Mouse (Mus musculus) neural tube, embryonic 12.5 days (tissue): Measurements from ENCODE around the gene Dhdds. TPM values are rescaled to one million over a fixed set of nuclear protein-coding genes. Genes with fewer than 3 reads are reported as not detected.

ENCODE experiments used
- ATAC-seq: fragments of 200-750 bp; cut with Nextera tagmentation; 2 replicates; pipeline ENCODE4 v1.8.0; 2017; ENCODE audit warnings: low read depth, mild to moderate bottlenecking, moderate TSS enrichment, moderate library complexity; ENCODE audit not compliant: low FRiP score
- H3K27ac ChIP-seq: fragments of 300-500 bp; sonication (generic); 2 replicates; pipeline ENCODE4 v1.5.1; 2016
- H3K27me3 ChIP-seq: fragments of 300-500 bp; sonication (generic); replicated peaks from 2 replicates; pipeline ENCODE4 v1.6.1; 2016; ENCODE audit warnings: mild to moderate bottlenecking
- H3K36me3 ChIP-seq: fragments of 300-500 bp; sonication (generic); 2 replicates; pipeline ENCODE4 v1.6.1; 2016; ENCODE audit warnings: mild to moderate bottlenecking
- H3K4me1 ChIP-seq: fragments of 300-500 bp; sonication (generic); 2 replicates; pipeline ENCODE4 v1.6.1; 2016
- H3K4me2 ChIP-seq: fragments of 300-500 bp; sonication (generic); replicated peaks from 2 replicates; pipeline ENCODE4 v1.6.1; 2016; ENCODE audit warnings: mild to moderate bottlenecking
- H3K4me3 ChIP-seq: fragments of 300-500 bp; sonication (generic); 2 replicates; pipeline ENCODE4 v1.5.1; 2016
- H3K9ac ChIP-seq: fragments of 300-500 bp; sonication (generic); 2 replicates; pipeline ENCODE4 v1.6.1; 2016; ENCODE audit warnings: mild to moderate bottlenecking
- H3K9me3 ChIP-seq: fragments of 300-500 bp; sonication (generic); 2 replicates; pipeline ENCODE4 v1.6.1; 2016; ENCODE audit warnings: mild to moderate bottlenecking
- WGBS: fragments of 180-500 bp; shearing (Covaris S2); methylation state at CpG from one replicate; pipeline ENCODE4 v1.1.7; 2016; 5-methylcytosine and 5-hydroxymethylcytosine counted together
- polyA plus RNA-seq: library from polyadenylated mRNA; unstranded; fragments of >200 nt; fragmentation: Nextera tagmentation; extraction: Ambion mirVana; gene quantifications from 2 replicates; pipeline ENCODE4 v1.2.1, GENCODE M21; 2016

Dhdds gene
- polyA plus RNA-seq, 1 experiment from 2014 or later, result 42.7 TPM

DNA sequence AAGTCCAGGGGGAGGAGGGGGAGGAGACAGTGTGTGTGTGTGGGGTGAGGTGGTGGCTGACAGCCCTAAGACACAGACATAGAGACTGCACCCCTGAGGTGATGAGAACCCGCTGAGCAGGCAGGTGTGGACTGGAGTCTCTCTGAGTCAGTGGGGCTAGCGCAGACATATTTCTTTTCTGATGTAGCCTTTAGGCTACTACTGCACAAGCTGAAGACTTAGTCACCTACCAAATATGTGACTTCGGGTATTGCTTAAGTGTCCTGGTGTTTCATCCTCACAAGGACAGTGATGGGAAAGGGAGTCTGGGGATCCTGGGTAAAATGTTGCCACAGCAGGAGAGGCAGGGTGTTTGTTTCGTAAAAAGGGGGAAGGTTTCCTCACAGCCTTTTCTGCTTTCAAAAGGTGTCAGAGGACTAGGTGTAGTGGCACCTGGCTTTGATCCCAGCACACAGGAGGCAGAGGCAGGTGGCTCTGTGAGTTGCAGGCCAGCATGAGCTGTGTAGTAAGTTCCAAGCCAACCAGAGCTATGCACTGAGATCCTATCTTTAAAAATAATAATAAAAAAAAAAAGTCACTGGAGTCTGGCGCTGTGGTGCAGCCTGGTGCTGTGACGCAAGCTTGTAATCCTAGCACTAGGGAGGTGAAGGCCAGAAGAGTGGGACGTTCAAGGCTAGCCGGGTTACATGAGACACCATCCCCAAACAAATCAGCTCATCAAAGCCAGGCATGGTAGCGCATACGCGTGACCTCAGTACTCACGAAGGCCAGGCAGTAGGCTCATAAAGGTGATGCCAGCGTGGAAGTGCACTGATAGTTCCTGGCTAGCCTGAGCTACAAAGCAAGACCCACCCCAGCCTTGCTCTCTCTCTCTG is 60.1 kb downstream of the Dhdds start:
- H3K9ac ChIP-seq, result no peak overlapping the region
- no peaks in the 10 kb centered on the region for H3K36me3 ChIP-seq
- no peak for ATAC-seq
- WGBS, result 88% methylated on average over 13 of the region's 13 CpGs
- H3K4me3 ChIP-seq, result no peak overlapping the region
- H3K9me3 ChIP-seq, result no peaks in the 10 kb centered on the region
- no peak overlapping the region for H3K27ac ChIP-seq
- H3K27me3 ChIP-seq, result no peaks in the 10 kb centered on the region
- no peaks in the 10 kb centered on the region for H3K4me1 ChIP-seq
- no peak overlapping the region for H3K4me2 ChIP-seq

DNA sequence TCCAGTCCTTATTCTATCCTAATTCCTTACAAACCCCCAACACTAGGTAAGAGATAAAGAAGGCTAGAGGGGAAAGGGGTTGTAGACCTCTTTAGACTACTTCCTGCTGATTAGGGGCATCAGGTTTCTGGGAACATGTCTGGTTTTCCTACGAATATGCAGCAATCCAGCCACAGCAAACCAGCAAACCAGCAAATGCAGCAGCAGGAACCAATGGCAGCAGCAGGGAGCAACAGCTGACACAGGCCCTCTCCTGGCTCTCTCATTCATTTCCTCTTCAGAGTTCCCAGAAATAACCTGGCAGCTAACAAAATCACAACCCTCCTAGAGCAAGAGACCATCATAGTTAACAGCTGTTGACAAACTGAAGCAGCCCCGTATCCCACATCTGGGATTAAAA is 62.6 kb downstream of the Dhdds start:
- Histone ChIP-seq H3K4me2 (no peak overlapping the region), H3K36me3 (no peaks in the 10 kb centered on the region), H3K4me3 (no peak overlapping the region), H3K9ac (no peak overlapping the region), H3K27ac (no peak overlapping the region), H3K27me3 (no peaks in the 10 kb centered on the region), H3K4me1 (no peaks in the 10 kb centered on the region), H3K9me3 (no peaks in the 10 kb centered on the region)
- 62% methylated on average over 2 of the region's 2 CpGs for WGBS
- no peak for ATAC-seq

DNA sequence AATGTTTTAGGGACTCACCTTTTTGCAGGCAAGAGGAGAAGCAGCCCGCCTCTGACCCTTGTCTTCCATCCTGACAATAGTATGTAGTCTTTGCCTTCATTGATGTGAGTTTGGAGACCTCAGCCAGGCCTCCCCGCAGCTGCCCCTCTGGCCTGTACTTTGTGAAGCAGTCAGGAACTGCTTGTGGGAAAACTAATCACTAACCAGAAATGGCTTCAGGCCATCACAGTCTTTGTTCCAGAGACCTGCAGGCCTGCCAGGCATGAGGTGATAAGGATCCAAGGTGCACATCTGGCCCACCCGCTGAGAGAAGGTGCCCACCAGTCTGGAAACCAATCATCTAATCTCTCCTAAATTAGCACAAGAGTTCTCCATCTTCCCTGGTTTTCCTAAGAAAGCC is 68.9 kb downstream of the Dhdds start:
- no peak for ATAC-seq
- Histone ChIP-seq H3K27ac (no peak overlapping the region), H3K4me1 (no peaks in the 10 kb centered on the region), H3K9me3 (no peaks in the 10 kb centered on the region), H3K4me2 (no peak overlapping the region), H3K4me3 (no peak overlapping the region), H3K36me3 (no peaks in the 10 kb centered on the region), H3K27me3 (no peaks in the 10 kb centered on the region), H3K9ac (no peak overlapping the region)
- 85% methylated on average over 3 of the region's 3 CpGs for WGBS

DNA sequence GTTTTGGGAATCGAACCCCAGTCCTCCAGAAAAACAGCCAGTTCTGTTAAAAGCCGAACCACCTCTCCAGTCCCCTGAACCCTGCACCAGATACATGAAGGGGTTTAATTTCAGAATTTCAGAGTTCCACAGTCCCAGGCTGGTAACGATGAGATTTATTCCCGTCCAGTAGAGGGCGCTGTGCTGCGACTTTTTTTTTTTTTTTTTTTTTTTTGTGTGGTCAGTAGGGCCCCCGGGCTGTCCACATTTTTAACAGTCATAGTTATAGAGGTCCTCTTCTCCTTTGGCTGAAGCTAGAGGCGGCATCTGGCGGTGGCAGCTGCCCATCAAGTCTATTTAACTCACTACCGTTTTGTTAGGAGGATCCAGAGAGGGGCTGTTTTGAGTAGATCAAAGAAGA is 69.4 kb downstream of the Dhdds start:
- Histone ChIP-seq H3K4me2 (no peak overlapping the region), H3K4me1 (no peaks in the 10 kb centered on the region), H3K36me3 (no peaks in the 10 kb centered on the region), H3K9me3 (no peaks in the 10 kb centered on the region), H3K27ac (no peak overlapping the region), H3K27me3 (no peaks in the 10 kb centered on the region), H3K9ac (no peak overlapping the region), H3K4me3 (no peak overlapping the region)
- no peak for ATAC-seq
- 17% methylated on average over 10 of the region's 10 CpGs for WGBS

DNA sequence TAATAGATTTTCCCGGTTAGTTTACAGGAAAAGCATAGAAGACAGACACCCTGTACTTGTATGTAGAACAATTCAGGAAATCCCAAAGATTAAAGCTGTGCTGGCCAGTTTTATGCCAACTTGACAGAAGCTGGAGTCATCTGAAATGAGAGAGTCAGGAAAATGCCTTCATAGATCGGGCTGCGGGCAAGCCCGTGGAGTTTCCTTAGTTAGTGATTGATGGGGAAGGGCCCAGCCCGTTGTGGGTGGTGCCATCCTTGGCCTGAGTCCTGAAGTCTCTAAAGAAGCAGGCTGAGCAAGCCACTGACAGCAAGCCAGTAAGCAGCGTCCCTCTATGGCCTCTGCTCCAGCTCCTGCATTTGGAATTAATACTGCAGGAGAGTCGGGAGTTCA is 71.4 kb downstream of the Dhdds start:
- no peak for ATAC-seq
- Histone ChIP-seq H3K27ac (no peak overlapping the region), H3K9ac (no peak overlapping the region), H3K4me2 (no peak overlapping the region), H3K36me3 (no peaks in the 10 kb centered on the region), H3K9me3 (no peaks in the 10 kb centered on the region), H3K4me3 (no peak overlapping the region), H3K27me3 (no peaks in the 10 kb centered on the region), H3K4me1 (no peaks in the 10 kb centered on the region)
- WGBS, result 38% methylated on average over 7 of the region's 7 CpGs

DNA sequence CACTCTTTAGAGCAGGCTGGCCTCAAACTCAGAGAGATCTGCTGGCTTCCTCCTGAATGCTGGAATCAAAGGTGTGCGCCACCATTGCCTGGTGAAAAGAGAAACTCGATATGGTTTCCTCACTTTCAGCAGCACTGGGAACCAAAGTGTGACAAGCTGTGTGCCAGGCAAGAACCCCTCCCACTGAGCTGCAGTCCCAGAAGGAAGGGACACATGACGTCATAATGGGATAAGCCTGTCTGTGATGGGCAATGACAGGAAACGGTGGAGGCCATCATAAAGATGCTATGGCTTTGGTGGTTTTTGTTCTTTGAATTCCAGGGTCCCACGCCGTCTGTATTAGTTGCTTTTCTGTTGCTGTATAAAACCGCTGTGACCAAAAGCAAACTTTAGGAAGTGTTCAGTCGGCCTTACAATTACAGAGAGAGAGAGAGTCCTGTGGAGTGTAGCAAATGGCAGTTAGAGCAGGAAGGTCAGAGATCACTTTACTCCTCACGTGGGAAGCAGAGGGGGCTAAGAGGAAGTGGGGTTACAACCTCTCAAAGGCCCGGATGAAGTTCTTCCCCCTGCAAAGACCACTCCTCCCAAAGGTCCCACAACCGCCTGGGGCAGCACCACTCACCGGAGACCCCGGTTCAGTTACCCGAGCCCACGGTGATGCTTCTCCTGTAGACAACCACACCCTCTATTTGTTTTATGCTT is 72.0 kb downstream of the Dhdds start:
- 57% methylated on average over 15 of the region's 15 CpGs for WGBS
- Histone ChIP-seq H3K4me1 (no peaks in the 10 kb centered on the region), H3K9me3 (no peaks in the 10 kb centered on the region), H3K27ac (no peak overlapping the region), H3K4me3 (no peak overlapping the region), H3K4me2 (no peak overlapping the region), H3K36me3 (no peaks in the 10 kb centered on the region), H3K9ac (no peak overlapping the region), H3K27me3 (no peaks in the 10 kb centered on the region)
- ATAC-seq, result no peak

DNA sequence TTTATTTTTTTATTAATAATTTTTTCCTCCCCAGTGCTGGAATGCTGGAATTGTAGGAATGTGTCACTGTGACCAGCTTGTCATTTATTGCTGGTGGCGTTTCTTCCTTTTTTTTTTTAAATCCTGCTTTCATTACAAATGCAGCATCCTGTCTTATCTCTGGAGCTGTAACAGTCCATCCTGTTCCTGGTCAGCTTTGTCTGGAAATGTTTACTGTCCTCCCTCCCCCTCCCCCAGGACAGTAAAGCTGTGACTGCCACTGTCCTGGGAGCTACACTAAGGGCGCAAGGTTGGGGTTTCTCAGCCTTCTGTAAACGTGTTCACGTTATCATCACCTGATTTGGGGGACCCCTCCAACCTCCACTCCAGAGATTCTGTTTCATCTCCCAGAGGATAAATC is 75.5 kb downstream of the Dhdds start:
- no peaks in the 10 kb centered on the region for H3K36me3 ChIP-seq
- H3K9me3 ChIP-seq, result no peaks in the 10 kb centered on the region
- 85% methylated on average over 4 of the region's 4 CpGs for WGBS
- H3K4me3 ChIP-seq, result no peak overlapping the region
- no peak for ATAC-seq
- no peak overlapping the region for H3K4me2 ChIP-seq
- H3K4me1 ChIP-seq, result no peaks in the 10 kb centered on the region
- H3K9ac ChIP-seq, result no peak overlapping the region
- H3K27me3 ChIP-seq, result no peaks in the 10 kb centered on the region
- H3K27ac ChIP-seq, result no peak overlapping the region

DNA sequence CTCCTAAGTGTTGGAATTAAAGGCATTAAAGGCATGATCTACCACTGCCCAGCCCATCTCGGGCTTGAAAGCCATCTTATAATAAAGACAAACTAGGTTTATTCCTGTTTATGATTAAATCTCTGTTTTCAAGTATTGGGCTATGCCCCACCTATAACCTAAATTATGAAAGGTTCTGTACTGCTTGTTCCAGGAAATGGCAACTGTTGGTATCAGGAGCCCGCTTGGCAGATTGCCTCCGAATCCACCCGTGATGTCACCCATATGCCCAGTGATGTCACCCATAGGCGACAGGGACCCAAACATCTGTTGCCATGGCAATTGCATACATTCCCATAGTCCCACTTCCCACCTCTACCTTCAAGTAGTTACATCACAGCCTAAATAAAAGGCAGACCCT is 77.0 kb downstream of the Dhdds start:
- H3K9me3 ChIP-seq, result no peaks in the 10 kb centered on the region
- ATAC-seq, result no peak
- no peaks in the 10 kb centered on the region for H3K27me3 ChIP-seq
- H3K4me2 ChIP-seq, result no peak overlapping the region
- no peak overlapping the region for H3K4me3 ChIP-seq
- H3K9ac ChIP-seq, result no peak overlapping the region
- WGBS, result 88% methylated on average over 5 of the region's 5 CpGs
- no peaks in the 10 kb centered on the region for H3K36me3 ChIP-seq
- H3K4me1 ChIP-seq, result no peaks in the 10 kb centered on the region
- H3K27ac ChIP-seq, result no peak overlapping the region

Other genes starting within 250 kb of the Dhdds start
- 41.0 and 42.4 TPM in 2 replicates for gene Arid1a, start 244.1 kb downstream of the Dhdds start, polyA plus RNA-seq
- 28.7 and 29.2 TPM in 2 replicates for gene Rps6ka1, start 113.1 kb downstream of the Dhdds start, polyA plus RNA-seq
- 2,314 and 2,342 TPM in 2 replicates for gene Hmgn2, start 32.3 kb downstream of the Dhdds start, polyA plus RNA-seq
- 0.84 and 1.9 TPM in 2 replicates for gene Lin28a, start 17.9 kb upstream of the Dhdds start, polyA plus RNA-seq
- gene Zfp683, start 52.9 kb upstream of the Dhdds start, polyA plus RNA-seq, result not detected in 2 replicates
- 0.65 and 1.5 TPM in 2 replicates for gene Crybg2, start 59.9 kb upstream of the Dhdds start, polyA plus RNA-seq
- gene Cd52, start 94.2 kb upstream of the Dhdds start, polyA plus RNA-seq, result 5.7 and 7.2 TPM in 2 replicates
- 7.3 and 8.0 TPM in 2 replicates for gene Ubxn11, start 101.7 kb upstream of the Dhdds start, polyA plus RNA-seq
- 312 and 336 TPM in 2 replicates for gene Sh3bgrl3, start 127.9 kb upstream of the Dhdds start, polyA plus RNA-seq
- gene Cep85, start 186.2 kb upstream of the Dhdds start, polyA plus RNA-seq, result 26.3 and 30.3 TPM in 2 replicates
- not detected in 2 replicates for gene Gm7534, start 202.1 kb upstream of the Dhdds start, polyA plus RNA-seq
- gene Catsper4, start 226.5 kb upstream of the Dhdds start, polyA plus RNA-seq, result not detected in 2 replicates
- gene Cnksr1, start 237.5 kb upstream of the Dhdds start, polyA plus RNA-seq, result 0.13 and 0.19 TPM in 2 replicates
- 0.45 and 0.84 TPM in 2 replicates for gene E130218I03Rik, start 242.7 kb upstream of the Dhdds start, polyA plus RNA-seq
- 18.6 and 18.9 TPM in 2 replicates for gene Zfp593, start 244.7 kb upstream of the Dhdds start, polyA plus RNA-seq
- gene Gm30191, start 246.0 kb upstream of the Dhdds start, polyA plus RNA-seq, result 0.33 TPM in 1 of 2 replicates, not detected in the other